Mouse (Mus musculus) lung, adult 2 months (tissue): ENCODE measurements around the gene Dars. TPM values are rescaled to one million over a fixed set of nuclear protein-coding genes. Genes with fewer than 3 reads are reported as not detected.

Experiments used
- DNase-seq: peaks from one replicate; pipeline ENCODE4 v3.0.0; 2022
- H3K4me1 ChIP-seq: fragments of 200-500 bp; 2 replicates; pipeline ENCODE4 v1.6.1; 2011; ENCODE audit warnings: low read length; ENCODE audit not compliant: control insufficient read depth, insufficient read depth
- H3K4me3 ChIP-seq: fragments of 200-500 bp; replicated peaks from 2 replicates; pipeline ENCODE3; 2011; ENCODE audit warnings: low read depth, mild to moderate bottlenecking, control low read depth, low read length; ENCODE audit errors: extremely low read depth
- CTCF ChIP-seq: fragments of 200-500 bp; IDR thresholded peaks from 2 replicates; pipeline ENCODE4 v1.5.1; 2011; ENCODE audit warnings: mild to moderate bottlenecking, low read length, control low read depth; ENCODE audit not compliant: insufficient read depth
- POLR2A ChIP-seq: fragments of 200-500 bp; IDR thresholded peaks from 2 replicates; pipeline ENCODE4 v1.6.1; 2011; ENCODE audit warnings: low read depth, mild to moderate bottlenecking, control low read depth, low read length, borderline replicate concordance; ENCODE audit errors: extremely low read depth
- WGBS: fragments of 180-500 bp; shearing (Covaris S2); methylation state at CpG from one replicate; pipeline ENCODE4 v1.1.7; 2018; 5-methylcytosine and 5-hydroxymethylcytosine counted together
- polyA plus RNA-seq: library from polyadenylated mRNA; depleted of rRNA; stranded (reverse); fragments of >200 nt; gene quantifications from 2 replicates; pipeline ENCODE4 v1.2.3, GENCODE M21; 2012

Dars gene
- polyA plus RNA-seq, 1 experiment, result 12.2 TPM

GRCm38 (mm10) chr1:128392382-128392781 is 24.8 kb downstream of the Dars start:
- WGBS, result 95% methylated on average over 2 of the region's 2 CpGs
- TF ChIP-seq CTCF (no peak), POLR2A (no peak)
- no peak overlapping the region for H3K4me3 ChIP-seq
- DNase-seq, result no peak
- no peaks in the 10 kb centered on the region for H3K4me1 ChIP-seq

DNA sequence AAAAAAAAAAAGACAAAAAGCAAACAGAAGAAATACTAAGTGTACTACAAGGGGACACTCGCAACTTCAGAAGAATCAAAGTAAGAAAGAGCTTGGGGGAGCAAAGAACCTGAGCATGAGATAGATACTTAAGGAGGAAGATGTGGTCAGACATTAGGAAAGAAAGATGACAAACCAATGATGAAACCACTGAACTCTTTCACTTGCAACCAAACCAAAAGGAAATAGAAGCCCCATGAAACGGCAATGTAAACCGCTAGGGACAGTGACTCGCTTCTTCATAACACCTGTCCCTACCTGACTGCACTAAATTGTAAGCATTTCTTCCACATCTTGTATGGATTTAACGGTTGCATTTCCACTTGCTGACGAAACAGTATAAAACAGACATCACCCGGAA is 30.7 kb downstream of the Dars start:
- 87% methylated on average over 7 of the region's 7 CpGs for WGBS
- H3K4me3 ChIP-seq, result no peak overlapping the region
- H3K4me1 ChIP-seq, result no peaks in the 10 kb centered on the region
- TF ChIP-seq CTCF (no peak), POLR2A (no peak)
- no peak for DNase-seq

DNA sequence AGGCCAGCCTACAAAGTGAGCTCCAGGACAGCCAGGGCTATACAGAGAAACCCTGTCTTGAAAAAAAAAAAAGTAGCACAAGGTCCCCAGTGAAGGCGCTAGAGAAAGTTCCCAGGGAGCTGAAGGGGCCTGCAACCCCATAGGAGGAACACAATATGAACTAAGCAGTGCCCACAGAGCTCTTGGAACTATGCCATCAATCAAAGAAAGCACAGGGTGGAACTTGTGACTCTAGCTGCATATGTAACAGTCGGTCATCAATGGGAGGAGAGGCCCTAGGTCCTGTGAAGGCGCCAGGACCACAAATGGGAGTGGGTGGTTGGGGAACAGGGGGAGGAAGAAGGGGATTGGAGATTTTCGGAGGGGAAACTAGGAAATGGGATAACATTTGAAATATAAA is 40.3 kb downstream of the Dars start:
- Histone ChIP-seq H3K4me1 (no peaks in the 10 kb centered on the region), H3K4me3 (no peak overlapping the region)
- no peak for DNase-seq
- no peak for TF ChIP-seq POLR2A
- TF ChIP-seq CTCF, result no peak
- 95% methylated on average over 4 of the region's 4 CpGs for WGBS

DNA sequence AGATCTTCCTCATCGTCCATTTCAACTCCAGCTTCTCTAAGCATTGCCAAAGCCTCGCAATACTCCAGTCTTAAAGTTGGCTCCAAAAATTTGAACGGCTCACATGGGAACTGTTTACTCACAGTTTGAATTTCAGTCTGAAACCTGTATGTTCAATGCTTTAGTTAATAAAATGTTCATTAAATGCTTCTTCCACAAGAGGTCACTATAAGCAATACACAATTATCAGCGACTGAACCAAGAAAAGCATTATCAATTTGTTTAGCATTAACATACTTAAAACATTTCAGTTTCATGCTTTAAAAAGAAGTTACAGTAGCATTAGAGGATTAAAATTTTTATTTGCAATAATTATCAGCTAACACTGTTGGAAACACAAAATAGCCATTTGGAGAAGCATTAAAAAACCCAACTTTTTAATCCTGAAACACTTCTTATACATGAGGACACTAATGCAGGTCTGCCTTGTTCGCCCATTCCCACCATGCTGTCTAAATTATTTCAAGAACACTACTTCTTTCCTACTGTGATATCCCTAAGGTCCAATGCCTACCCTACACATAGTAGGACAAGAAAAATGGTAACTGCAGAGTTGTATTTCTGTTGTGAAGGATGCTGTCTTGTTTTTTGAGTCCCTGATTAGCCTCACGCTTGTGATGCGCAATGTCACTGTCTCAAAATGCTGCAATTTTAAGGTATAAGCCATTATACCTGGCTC is 44.9 kb downstream of the Dars start:
- WGBS, result 67% methylated on average over 7 of the region's 7 CpGs
- TF ChIP-seq CTCF (peak; percentile 40; the same call in 1 of the 2 replicates), POLR2A (no peak)
- Histone ChIP-seq H3K4me1 (no peaks in the 10 kb centered on the region), H3K4me3 (no peak overlapping the region)
- no peak for DNase-seq

- H3K4me3 ChIP-seq, result no peak overlapping the region
- 59% methylated on average over 5 of the region's 5 CpGs for WGBS
- no peaks in the 10 kb centered on the region for H3K4me1 ChIP-seq
- DNase-seq, result peak; percentile 36
- TF ChIP-seq CTCF (peak; percentile 31), POLR2A (no peak)
Measured at GRCm38 (mm10) chr1:128368732-128369441, 48.3 kb downstream of the Dars start.

- H3K4me3 ChIP-seq, result no peak overlapping the region
- H3K4me1 ChIP-seq, result peaks cover 8% of the 10 kb centered on the region
- WGBS, result 56% methylated on average over 2 of the region's 2 CpGs
- DNase-seq, result no peak
- TF ChIP-seq CTCF, result no peak
- no peak for TF ChIP-seq POLR2A
Measured at GRCm38 (mm10) chr1:128360601-128361000, 56.6 kb downstream of the Dars start.

GRCm38 (mm10) chr1:128359554-128360376 is 57.4 kb downstream of the Dars start, which contains the start of gene Mcm6:
Gene Mcm6, minus strand, starts transcription at chr1:128359664.
- WGBS, result 3% methylated on average over 38 of the region's 38 CpGs
- peaks cover 8% of the 10 kb centered on the region for H3K4me1 ChIP-seq
- TF ChIP-seq CTCF, result no peak
- TF ChIP-seq POLR2A, result peak; percentile 50; the same call in 1 of the 2 replicates
- peak; percentile 92 for DNase-seq
- peak within 1 kb of the TSS; percentile 79 for H3K4me3 ChIP-seq

DNA sequence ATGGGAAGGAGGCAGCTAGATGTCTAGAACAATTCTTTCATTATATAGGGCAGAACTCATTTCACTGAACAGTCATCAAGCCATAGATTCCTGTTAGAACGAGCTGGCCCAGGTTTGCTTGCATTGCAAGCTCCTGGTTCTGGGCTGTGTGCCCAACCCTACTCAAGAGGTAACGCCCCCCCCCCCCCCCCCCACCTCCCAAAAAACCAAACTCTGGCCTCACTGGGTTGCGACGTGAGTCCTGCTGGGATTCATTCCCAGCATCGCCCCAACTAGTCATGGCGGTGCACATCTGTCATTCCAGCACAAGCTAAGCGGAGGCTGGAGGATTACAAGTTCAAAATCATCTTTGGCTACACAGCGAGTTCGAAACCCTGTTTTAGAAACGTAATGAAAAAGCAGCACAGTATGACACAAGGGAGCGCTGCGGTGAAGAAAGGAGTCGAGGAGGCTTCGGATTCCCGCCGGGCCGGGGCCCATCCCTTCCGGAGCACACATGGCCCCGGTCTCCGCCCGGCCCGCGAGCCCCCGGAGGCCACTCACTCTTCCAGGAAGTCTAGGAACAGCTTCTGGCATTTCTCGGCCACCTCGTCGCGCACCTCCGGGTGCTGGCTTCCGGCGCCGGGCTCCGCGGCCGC is 58.1 kb downstream of the Dars start:
- DNase-seq, result no peak
- peaks cover 8% of the 10 kb centered on the region for H3K4me1 ChIP-seq
- TF ChIP-seq POLR2A (no peak), CTCF (no peak)
- under 1% methylated on average over 35 of the region's 35 CpGs for WGBS
- H3K4me3 ChIP-seq, result peak overlapping the region; percentile 79

GRCm38 (mm10) chr1:128358276-128358675 is 58.9 kb downstream of the Dars start:
- WGBS, result 45% methylated on average over 6 of the region's 6 CpGs
- TF ChIP-seq POLR2A (no peak), CTCF (no peak)
- H3K4me3 ChIP-seq, result peak overlapping the region; percentile 3

More at GRCm38 (mm10) chr1:128358276-128358675, 58.9 kb downstream of the Dars start:
- DNase-seq, result no peak
- H3K4me1 ChIP-seq, result peaks cover 8% of the 10 kb centered on the region
